Mouse (Mus musculus): ENCODE results near the gene Cbfb. TPM values are rescaled to one million over a fixed set of nuclear protein-coding genes. Genes with fewer than 3 reads are reported as not detected.

Gene Cbfb
- polyA plus RNA-seq (2011; ENCODE audit: insufficient read depth, insufficient read length, low replicate concordance, missing spikeins): 9.7 and 36.4 TPM in 2 replicates

- Histone ChIP-seq H3K4me1 (ENCODE audit: control insufficient read depth, insufficient read depth, low read length) (no peaks in the 10 kb centered on the region; the same call in 1 of the 2 replicates), H3K27ac (ENCODE audit: control insufficient read depth, insufficient read depth, low read depth, low read length, poor library complexity) (peak within 1 kb of the TSS; percentile 95), H3K4me3 (replicated peaks; ENCODE audit: control insufficient read depth, low read depth, low read length) (peak within 1 kb of the TSS; percentile 73)
- TF ChIP-seq POLR2A (IDR thresholded peaks at IDR 0.05; ENCODE audit: borderline replicate concordance, control insufficient read depth, low read depth, low read length) (peak; percentile 13; the same call in 1 of the 2 replicates), CTCF (IDR thresholded peaks at IDR 0.05; ENCODE audit: control insufficient read depth, insufficient read depth, low read length) (no peak)
- under 1% methylated on average over 70 of the region's 86 CpGs for WGBS
These were observed at the start of gene Cbfb for GRCm38 (mm10) chr8:105170381-105171115. Gene Cbfb, plus strand, starts transcription at chr8:105170674.

DNA sequence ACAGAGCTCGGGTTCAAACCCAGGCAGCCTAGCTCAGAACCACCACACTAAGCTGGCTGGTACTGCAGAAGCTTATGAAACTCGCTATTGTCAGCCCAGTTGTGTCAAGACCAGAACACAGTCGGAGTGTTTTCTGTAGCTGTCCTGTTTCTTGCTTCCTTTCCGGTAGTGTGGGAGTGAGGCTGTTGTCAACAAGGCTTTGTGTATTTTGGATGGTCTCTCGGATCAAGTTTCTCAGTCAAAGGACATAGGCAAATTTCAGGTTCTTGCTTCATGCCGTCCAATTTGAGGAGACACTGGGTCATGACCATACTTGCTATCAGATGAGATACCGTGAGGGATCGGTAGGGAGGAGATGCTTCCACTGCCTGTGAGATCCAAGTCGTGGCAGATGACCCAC, 40.6 kb upstream of the Cbfb start:
- no peak overlapping the region for H3K27ac ChIP-seq (ENCODE audit: control insufficient read depth, insufficient read depth, low read depth, low read length, poor library complexity)

GRCm38 (mm10) chr8:105131509-105131908, 39.0 kb upstream of the Cbfb start, which contains the start of gene Ces4a:
Gene Ces4a, plus strand, starts transcription at chr8:105131800.
- Histone ChIP-seq H3K4me3 (replicated peaks; ENCODE audit: control insufficient read depth, low read depth, low read length) (no peak within 1 kb of the TSS), H3K27ac (ENCODE audit: control insufficient read depth, insufficient read depth, low read depth, low read length, poor library complexity) (no peak within 1 kb of the TSS), H3K4me1 (ENCODE audit: control insufficient read depth, insufficient read depth, low read length) (no peaks in the 10 kb centered on the region)
- TF ChIP-seq POLR2A (IDR thresholded peaks at IDR 0.05; ENCODE audit: borderline replicate concordance, control insufficient read depth, low read depth, low read length): no peak
- 64% methylated on average over 5 of the region's 5 CpGs for WGBS

More for the DNA sequence above, 40.6 kb upstream of the Cbfb start:
- no peaks in the 10 kb centered on the region for H3K4me1 ChIP-seq (ENCODE audit: control insufficient read depth, insufficient read depth, low read length)
- no peak for TF ChIP-seq POLR2A (IDR thresholded peaks at IDR 0.05; ENCODE audit: borderline replicate concordance, control insufficient read depth, low read depth, low read length)
- no peak for TF ChIP-seq CTCF (IDR thresholded peaks at IDR 0.05; ENCODE audit: control insufficient read depth, insufficient read depth, low read length)
- WGBS: 77% methylated on average over 9 of the region's 9 CpGs
- no peak overlapping the region for H3K4me3 ChIP-seq (replicated peaks; ENCODE audit: control insufficient read depth, low read depth, low read length)

- no peak overlapping the region for H3K4me3 ChIP-seq (replicated peaks; ENCODE audit: control insufficient read depth, low read depth, low read length)
- 9% methylated on average over 4 of the region's 4 CpGs for WGBS
- no peak overlapping the region for H3K27ac ChIP-seq (ENCODE audit: control insufficient read depth, insufficient read depth, low read depth, low read length, poor library complexity)
- peak; percentile 85 for TF ChIP-seq CTCF (IDR thresholded peaks at IDR 0.05; ENCODE audit: control insufficient read depth, insufficient read depth, low read length)
- TF ChIP-seq POLR2A (IDR thresholded peaks at IDR 0.05; ENCODE audit: borderline replicate concordance, control insufficient read depth, low read depth, low read length): no peak
- H3K4me1 ChIP-seq (ENCODE audit: control insufficient read depth, insufficient read depth, low read length): no peaks in the 10 kb centered on the region
These were observed 32.1 kb upstream of the Cbfb start for GRCm38 (mm10) chr8:105138423-105138822.

DNA sequence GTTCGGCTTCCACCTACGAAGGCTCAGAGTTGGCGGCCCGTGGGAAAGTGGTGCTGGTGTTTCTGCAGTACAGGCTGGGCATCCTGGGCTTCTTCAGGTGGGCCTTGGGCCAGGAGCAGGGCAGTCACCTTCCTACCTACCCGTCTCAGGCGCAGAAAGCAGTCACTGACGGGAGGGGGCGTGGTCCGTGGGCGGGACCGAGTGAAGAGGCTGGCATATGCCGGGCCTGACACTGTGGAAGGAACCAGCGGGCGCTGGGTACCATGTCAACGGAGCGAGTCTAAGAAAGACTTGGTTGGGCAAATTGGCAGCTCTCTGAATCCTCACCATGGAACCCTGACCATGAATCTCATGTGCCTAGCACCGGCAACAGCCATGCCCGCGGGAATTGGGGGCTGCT, 28.1 kb upstream of the Cbfb start:
- Histone ChIP-seq H3K4me1 (ENCODE audit: control insufficient read depth, insufficient read depth, low read length) (no peaks in the 10 kb centered on the region), H3K4me3 (replicated peaks; ENCODE audit: control insufficient read depth, low read depth, low read length) (no peak overlapping the region), H3K27ac (ENCODE audit: control insufficient read depth, insufficient read depth, low read depth, low read length, poor library complexity) (no peak overlapping the region)
- 35% methylated on average over 19 of the region's 19 CpGs for WGBS
- TF ChIP-seq CTCF (IDR thresholded peaks at IDR 0.05; ENCODE audit: control insufficient read depth, insufficient read depth, low read length) (no peak), POLR2A (IDR thresholded peaks at IDR 0.05; ENCODE audit: borderline replicate concordance, control insufficient read depth, low read depth, low read length) (no peak)

DNA sequence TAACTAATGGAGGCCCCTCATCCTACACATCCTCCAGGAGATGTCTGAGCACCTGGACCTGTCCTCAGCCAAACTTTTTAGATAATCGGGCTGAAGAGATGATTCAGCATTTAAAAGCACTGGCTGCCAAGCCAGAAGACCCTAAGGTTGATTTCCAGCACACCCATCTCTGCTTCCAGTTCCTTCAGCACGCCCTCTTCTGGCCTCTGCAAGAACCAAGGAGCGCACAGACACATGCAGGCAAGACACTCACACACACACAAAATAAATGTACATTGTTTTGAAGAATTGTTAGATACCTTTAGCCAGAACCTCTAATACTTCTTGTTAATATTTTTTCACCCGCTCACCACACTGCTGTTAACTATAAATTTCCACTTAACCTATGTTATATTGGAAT, 18.8 kb upstream of the Cbfb start:
- no peak for TF ChIP-seq CTCF (IDR thresholded peaks at IDR 0.05; ENCODE audit: control insufficient read depth, insufficient read depth, low read length)
- no peak for TF ChIP-seq POLR2A (IDR thresholded peaks at IDR 0.05; ENCODE audit: borderline replicate concordance, control insufficient read depth, low read depth, low read length)
- H3K4me3 ChIP-seq (replicated peaks; ENCODE audit: control insufficient read depth, low read depth, low read length): no peak overlapping the region
- H3K27ac ChIP-seq (ENCODE audit: control insufficient read depth, insufficient read depth, low read depth, low read length, poor library complexity): no peak overlapping the region
- WGBS: 75% methylated on average over 4 of the region's 4 CpGs
- H3K4me1 ChIP-seq (ENCODE audit: control insufficient read depth, insufficient read depth, low read length): no peaks in the 10 kb centered on the region

DNA sequence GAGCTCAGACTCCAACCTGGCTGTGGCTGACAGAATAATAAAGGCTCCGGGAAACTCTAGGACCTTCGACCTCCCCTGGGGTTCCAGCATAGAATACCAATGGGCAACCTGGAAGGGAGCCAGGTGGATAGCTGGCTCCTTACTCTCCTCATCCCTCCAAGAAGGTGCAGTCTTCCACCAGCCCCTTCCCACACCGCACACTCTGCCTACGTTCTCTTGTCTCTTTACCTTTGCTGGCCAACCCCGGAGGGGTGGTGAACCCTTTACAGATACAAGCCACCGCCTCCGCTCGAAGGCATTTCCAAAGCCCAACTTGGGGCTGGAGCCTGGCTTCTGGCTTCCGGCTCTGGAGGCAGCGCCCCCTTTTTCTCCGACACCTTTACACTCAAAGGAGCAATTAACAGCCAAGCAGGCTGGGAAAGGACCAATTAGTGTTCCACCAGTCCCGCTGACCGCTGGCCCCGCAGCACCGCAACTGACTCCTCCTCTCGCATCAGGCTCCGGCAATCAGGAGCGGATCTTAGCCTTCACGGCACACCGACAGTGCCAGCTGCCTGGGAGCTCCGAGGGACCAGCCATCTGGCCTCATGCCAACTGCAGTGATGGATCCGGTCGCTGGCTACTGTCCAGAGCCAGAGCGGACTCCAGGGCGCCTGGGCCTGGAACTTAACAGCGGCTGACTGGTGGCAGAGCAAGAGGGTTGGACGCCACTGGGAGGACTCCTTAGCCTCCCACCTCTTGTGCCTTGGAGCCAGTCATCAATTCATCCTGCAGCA, 17.7 kb upstream of the Cbfb start:
- 12% methylated on average over 27 of the region's 27 CpGs for WGBS
- H3K27ac ChIP-seq (ENCODE audit: control insufficient read depth, insufficient read depth, low read depth, low read length, poor library complexity): no peak overlapping the region
- no peak overlapping the region for H3K4me3 ChIP-seq (replicated peaks; ENCODE audit: control insufficient read depth, low read depth, low read length)
- H3K4me1 ChIP-seq (ENCODE audit: control insufficient read depth, insufficient read depth, low read length): no peaks in the 10 kb centered on the region
- TF ChIP-seq POLR2A (IDR thresholded peaks at IDR 0.05; ENCODE audit: borderline replicate concordance, control insufficient read depth, low read depth, low read length): no peak
- TF ChIP-seq CTCF (IDR thresholded peaks at IDR 0.05; ENCODE audit: control insufficient read depth, insufficient read depth, low read length): no peak

DNA sequence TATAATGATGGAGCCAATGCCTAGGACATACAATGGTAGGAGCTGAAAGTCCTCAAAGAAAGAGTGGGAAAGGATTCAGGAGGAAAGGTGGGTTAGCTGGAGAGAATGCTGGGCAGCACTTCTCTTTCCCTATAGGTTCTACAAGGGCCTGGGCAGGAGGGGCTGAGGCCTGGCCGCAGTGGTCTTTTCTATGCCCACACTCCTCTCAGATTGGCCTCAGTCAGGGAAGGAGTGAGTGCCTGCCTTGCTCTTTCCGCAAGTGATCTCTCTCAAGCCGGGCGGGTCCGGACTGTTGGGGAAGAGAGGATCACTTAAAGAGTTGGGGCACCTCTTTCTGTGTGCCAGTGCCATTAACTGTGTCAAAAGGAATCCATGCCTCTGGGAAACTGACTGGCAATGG, 16.2 kb upstream of the Cbfb start:
- Histone ChIP-seq H3K4me3 (replicated peaks; ENCODE audit: control insufficient read depth, low read depth, low read length) (no peak overlapping the region), H3K4me1 (ENCODE audit: control insufficient read depth, insufficient read depth, low read length) (no peaks in the 10 kb centered on the region), H3K27ac (ENCODE audit: control insufficient read depth, insufficient read depth, low read depth, low read length, poor library complexity) (no peak overlapping the region)
- 88% methylated on average over 5 of the region's 5 CpGs for WGBS
- TF ChIP-seq CTCF (IDR thresholded peaks at IDR 0.05; ENCODE audit: control insufficient read depth, insufficient read depth, low read length): no peak
- TF ChIP-seq POLR2A (IDR thresholded peaks at IDR 0.05; ENCODE audit: borderline replicate concordance, control insufficient read depth, low read depth, low read length): no peak

Measured in bone marrow, adult 2 months (tissue).